Mouse (Mus musculus): ENCODE results near the gene Crxos.
A peak's percentile ranks its signal among the peaks of the same experiment; 100 is the strongest.
"Not testable (repeated sequence)": the region's sequence is repeated elsewhere in the genome, so short reads cannot be mapped to it uniquely, and the experiment has no call there.

The Crxos gene

DNA sequence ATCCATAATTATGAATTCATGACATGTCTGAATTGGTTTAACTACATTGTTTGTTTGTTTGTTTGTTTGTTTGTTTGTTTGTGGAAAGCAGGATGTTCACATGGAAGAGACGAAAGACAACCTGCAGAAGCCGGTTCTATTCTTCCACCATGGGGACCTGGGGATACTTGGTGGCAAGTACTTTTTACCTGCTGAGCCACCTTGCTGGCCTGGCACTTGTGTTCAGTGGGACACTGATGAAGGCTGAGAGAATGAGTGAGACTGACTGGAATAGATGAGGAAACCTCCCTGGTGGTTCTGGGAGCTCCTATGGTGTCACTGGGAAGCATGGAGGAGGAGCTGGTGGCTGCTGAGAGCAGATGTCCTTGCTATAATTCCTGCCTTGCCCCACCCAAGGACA lies at the start of gene Crxos:
Gene Crxos (plus strand): TSS at position 301 of the 400 bp plus-strand sequence.
- DNase-seq, result no peak

DNA sequence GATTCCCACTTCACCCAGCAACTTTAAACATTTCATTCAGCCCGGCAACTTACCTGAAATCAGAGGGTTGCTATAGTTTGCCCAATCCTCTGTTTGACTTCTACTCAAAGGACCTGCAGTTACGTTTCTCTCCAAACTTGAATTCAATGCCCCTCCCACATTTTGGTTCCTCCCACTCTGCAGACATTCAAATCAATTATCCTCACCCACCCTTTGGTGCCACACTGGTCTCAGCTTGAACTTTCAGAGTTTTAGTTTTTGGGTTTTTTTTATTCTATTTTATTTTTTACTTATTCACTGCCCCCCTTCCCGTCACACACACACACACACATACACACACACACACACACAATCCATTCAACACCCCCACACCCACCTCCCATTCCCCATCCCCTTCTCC lies 42.8 kb upstream of the Crxos start, which contains the start of gene Obox6:
Gene Obox6 (minus strand): TSS at position 101 of the 400 bp plus-strand sequence.
- no peak for DNase-seq

DNA sequence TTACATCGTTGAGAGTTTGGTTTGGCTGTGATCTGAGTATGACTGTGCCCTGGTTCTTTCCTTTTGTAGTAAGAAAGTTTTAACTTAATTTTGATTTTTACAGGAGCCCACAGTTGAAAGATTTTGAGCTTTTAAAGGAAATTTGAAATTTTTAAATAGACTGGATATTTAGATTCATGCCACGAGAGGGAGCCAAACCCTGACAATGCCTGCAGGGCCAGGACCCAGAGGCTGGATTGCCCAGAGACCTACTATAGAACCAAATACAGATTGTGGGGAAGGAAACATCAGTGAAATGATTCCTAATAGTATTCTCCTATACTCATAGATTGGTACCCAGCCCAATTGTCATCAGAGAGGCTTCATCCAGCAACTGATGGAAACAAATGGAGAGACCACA lies 22.8 kb upstream of the Crxos start:
- no peak for DNase-seq

GRCm38 (mm10) chr7:15864104-15864503 lies 18.3 kb upstream of the Crxos start:
- no peak for DNase-seq

DNA sequence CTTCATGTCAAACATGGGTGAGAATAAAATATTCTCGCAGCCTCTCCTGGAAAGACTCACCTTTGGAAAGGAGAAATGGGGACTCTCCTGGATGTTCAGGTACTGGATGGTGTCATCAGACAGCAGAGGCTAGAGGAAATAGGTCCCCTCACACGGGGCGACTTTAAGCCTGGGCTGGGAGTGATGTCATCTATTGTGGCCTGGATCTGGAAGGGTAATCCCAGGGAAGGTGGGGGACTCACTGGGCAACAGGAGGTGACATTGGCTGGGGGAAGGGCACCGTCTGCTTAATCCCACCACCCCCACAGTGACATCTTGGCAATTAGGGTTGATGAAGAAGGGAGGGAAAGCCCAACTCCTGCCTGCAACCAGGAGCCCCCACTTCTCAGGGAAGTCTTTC lies 2.7 kb upstream of the Crxos start, which contains the start of gene Crx:
Gene Crx (minus strand): TSS at position 213 of the 400 bp plus-strand sequence.
- no peak for DNase-seq

- no peak for DNase-seq
Observed at GRCm38 (mm10) chr7:15881388-15881787, 1.0 kb upstream of the Crxos start.

- DNase-seq, result no peak
Observed at GRCm38 (mm10) chr7:15881831-15882230, 586 bp upstream of the Crxos start.

DNA sequence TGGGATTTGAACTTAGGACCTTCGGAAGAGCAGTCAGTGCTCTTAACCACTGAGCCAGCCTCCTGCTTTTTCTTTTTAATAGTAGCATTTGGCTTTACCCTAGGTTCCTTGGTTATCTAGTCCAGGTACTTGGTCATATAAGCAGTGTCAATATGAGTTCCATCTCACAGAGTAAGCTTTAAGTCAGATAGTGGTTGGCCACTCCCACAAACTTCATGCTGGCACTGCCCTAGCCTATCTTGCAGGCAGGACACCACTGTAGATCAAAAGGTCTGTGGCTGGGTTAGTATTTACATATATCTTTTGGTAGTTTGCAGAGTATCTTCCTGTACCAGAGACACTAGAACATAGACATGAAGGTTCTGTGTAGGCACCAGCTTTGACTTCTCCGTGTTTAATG lies 1.7 kb downstream of the Crxos start:
- no peak for DNase-seq

DNA sequence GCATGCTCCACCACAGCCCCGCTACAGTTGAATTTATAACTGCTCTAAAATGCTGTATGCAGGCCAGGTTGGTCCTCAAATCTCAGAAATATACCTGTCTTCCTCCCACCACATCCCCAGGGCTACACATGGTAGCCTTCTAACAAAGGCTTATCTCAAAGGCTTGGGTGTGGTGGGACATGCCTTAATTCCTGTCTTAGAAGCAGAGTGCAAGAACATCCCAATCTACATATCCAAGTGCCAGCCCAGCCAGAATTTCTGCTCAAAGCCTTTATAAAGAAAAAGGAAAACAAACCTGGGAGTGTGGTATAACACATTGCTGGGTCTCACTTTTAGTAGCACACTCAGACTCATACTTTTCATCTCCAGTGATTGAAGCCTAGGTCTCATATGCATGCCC lies 11.8 kb downstream of the Crxos start:
- DNase-seq, result no peak

DNA sequence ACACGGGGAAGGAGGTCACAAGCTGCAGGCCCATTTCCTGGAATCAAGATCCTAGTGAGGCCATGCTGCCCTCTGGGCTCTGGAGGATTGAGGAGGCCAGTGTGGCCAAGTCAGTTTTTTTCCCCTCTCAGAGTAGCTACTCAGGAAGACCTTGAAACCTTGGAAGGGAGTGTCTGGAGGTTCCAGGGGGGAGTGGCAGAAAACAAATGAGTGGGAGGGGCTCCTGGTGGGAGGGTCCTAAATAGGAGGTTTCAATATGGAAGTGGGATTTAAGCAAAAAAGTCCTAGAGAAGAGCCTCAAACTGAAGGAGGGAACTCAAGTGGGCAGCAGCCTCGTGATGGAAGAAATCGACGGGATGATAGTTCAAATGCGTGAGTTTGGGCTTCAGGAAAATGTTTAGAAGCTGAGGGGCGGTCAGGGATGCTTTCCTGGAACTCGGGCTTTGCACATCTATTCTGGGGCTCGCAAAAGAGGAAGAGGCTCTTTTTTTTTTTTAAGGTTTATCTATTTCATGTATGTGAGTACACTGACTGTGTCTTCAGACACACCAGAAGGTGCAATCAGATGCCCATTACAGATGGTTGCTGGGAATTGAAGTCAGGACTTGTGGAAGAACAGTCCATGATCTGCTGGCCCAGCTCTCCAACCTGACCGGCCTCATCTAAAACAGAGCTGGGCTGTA lies 19.1 kb downstream of the Crxos start:
- no peak for DNase-seq

DNA sequence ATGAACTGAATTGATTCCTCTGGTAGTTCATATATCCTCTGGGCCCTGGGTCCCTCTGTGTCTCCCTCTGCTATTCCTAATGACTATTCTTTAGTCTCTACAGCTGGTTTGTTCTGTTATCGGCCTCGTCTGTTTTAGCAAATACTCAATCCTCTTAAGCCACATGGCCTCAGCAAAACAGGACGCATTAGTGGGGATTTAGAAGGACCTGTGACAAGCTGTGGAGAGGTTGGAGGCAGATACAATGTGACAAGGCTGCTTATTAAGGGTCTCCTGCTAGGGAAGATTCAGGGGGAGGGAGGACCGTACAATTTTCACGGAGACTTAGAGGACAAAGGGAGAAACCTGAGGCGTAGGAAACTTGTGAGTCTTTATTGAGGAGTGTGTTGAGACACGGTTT lies 23.4 kb downstream of the Crxos start:
- no peak for DNase-seq

DNA sequence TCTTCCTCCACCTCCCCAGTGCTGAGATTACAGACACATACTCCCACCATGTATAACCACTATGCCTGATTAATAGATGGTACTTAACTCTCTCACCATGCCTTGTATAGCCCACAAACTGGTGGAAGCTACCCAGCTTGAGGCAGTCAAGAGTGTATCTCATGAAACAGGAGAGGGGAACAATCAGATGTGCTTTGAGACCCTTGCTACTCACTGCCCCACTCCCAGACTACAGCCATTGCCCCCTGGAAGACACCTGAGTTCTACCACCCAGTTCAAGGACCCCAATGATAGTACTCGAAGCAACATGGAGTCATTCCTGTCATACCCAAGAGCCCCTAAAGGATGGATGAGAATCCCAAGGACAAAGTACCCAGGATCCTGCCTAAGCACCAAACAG lies 24.2 kb downstream of the Crxos start:
- DNase-seq, result no peak

DNA sequence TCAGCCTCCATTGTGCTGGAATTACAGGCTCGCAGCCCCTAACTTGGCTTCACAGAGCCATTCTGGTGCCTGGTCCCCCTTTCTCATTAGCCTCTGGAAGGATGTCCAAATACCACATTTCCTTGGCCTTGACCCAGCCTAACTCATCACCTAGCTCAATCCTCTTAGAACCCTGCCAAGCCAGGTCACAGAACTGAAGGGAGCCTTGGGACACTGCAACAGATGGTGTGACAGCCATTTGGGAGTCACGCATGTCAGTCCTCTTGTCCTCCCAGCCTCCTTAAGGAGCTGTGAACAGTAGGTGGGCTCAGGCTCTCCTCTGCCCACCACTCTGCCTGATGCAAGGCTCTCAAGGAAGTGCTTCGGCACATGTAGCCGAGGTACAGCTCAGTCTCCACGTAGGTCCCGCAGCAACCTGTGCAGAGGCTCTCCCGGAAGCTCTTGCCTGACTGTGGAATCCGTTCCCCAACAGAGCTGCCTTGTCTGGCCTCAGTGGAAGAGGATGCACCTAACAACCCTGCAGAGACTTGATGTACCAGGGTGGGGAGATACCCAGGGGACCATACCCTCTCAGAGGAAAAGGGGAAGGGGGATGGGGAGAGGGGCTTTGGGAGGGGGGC lies 25.7 kb downstream of the Crxos start:
- no peak for DNase-seq

GRCm38 (mm10) chr7:15910521-15910920 lies 28.1 kb downstream of the Crxos start:
- DNase-seq, result no peak

GRCm38 (mm10) chr7:15912183-15912582 lies 29.8 kb downstream of the Crxos start:
- DNase-seq, result peak; percentile 64

DNA sequence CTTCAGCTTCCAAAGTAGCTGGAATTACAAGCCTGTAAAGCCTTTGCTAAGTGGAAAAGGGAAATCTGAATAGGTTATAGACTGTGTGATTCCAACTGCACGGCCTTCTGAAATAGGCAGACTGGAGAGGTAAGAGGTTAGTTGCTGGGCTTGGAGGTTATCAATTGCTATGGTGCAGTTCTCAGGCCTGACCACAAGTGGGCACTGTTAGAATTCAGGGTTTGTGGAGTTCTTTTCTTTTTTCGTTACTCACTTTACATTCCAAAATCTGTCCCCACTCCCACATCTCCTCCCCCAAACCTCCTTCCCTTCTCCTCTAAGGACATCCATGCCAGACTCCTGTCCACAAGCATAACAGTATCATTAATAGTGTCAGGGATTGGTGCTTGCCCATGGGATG lies 31.8 kb downstream of the Crxos start:
- DNase-seq, result peak; percentile 36

- no peak for DNase-seq
Observed at GRCm38 (mm10) chr7:15914751-15915150, 32.3 kb downstream of the Crxos start.

- not testable (repeated sequence) for DNase-seq
Observed at GRCm38 (mm10) chr7:15915695-15916094, 33.3 kb downstream of the Crxos start.

DNA sequence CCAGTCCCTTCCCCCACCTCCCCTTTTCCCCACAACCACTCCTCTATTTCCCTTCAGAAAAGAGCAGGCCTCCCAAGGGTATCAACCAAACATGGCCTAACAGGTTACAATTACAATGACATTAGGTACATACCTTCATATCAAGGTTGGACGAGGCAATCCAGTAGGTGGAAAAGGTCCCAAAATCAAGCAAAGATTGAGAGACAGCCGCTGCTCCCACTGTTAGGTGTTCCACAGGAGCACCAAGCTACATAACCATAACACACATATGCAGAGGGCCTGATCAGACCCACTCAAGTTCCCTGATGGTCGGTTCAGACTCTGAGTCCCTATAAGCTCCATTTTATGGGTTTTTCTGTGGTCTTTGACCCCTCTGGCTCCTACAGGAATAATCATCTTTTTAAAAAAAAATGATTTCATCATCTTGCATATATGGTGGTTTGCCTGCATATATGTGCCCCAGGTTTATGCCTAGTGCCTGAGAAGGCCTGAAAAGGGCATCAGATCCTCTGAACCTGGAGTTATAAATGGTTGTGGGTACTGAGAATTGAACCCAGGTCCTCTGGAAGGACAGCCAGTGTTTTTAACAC lies 33.8 kb downstream of the Crxos start:
- DNase-seq, result no peak

DNA sequence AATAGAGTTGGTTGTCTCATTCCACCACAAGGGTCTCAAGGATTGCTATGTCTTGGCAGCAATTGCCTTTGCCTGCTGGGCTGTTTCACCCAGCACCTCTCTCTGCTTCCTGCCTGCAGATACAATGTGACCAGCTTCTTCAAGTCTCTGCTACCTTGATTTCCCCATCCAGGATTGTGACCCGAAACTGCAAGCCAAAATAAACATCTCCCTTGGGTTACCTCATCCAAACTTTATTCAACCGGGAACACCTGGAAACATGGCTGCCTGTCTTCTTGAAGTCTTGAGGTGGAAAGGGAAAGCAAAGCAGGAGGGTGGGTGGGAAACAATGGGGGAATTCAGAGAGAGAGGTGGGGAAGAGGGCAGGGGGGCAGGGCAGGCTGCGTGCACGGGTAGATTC lies 34.6 kb downstream of the Crxos start:
- no peak for DNase-seq

GRCm38 (mm10) chr7:15918371-15918770 lies 36.0 kb downstream of the Crxos start:
- DNase-seq, result peak; percentile 15

GRCm38 (mm10) chr7:15919947-15920346 lies 37.5 kb downstream of the Crxos start:
- DNase-seq, result no peak

DNA sequence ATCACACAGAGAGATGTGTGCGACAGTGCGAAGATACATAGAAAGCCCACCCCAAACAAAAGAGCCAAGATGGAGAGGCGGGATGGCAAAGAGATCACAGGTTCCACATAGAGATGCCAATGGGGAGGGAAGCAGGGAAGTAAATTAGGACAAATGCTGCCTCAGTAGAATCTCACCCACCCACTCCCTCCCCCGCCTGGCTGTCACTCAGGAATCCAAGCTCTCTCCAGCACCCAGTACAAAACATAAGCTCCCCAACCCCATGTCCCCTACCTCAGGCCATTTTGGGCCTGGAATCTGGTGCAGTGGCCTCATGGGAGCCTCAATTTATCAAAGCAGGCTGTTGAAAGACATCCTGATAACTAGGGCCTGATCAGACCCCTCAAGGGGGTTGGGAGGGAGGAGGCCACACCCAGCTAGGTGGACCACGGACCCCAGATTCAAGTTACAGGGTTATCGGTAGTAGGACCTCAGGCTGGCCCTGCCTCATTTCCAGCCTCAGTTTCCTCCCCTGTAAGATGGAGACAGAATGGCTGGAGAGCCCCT lies 38.3 kb downstream of the Crxos start:
- DNase-seq, result no peak

DNA sequence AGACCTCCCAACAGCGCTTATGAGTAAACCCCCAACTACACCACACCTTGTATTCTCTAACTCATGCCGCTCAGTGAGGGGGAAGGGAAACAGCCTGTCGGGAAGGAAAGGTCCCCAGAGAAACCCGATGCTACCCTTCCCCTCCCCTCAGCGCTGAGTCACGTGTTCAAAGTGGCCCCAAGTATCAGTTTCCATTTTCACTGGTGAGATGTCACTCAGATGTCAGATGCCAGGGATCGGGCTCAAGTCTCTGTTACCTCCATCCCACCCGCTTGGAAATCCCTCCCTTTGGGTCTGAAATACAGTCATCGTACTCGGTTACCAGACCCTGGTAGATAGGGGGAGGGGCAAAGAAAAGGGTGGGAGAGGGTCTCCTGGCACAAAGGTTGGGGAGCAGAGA lies 39.4 kb downstream of the Crxos start:
- DNase-seq, result no peak
